Mouse (Mus musculus): ENCODE measurements at regions not wholly inside any gene's neighbourhood (a gene's known extent, or its start where the extent isn't known, plus 50 kb on each side); places are given as distances from the start of the nearest gene placed in this dataset.

GRCm38 (mm10) chr13:30046504-30047169, 60.8 kb upstream of the E2f3 start:
- no peak overlapping the region for H3K4me3 ChIP-seq (replicated peaks; ENCODE audit: low read length)
- H3K27ac ChIP-seq (ENCODE audit: low read length) = no peak overlapping the region
- no peaks in the 10 kb centered on the region for H3K4me1 ChIP-seq (ENCODE audit: control insufficient read depth, insufficient read depth, low read length)
- no peaks in the 10 kb centered on the region for H3K27me3 ChIP-seq (ENCODE audit: control insufficient read depth, insufficient read depth, low read length)
- no peak for ATAC-seq (ENCODE audit: insufficient read depth, low FRiP score)
- H3K9ac ChIP-seq (ENCODE audit: low read length) = no peak overlapping the region
- 85% methylated on average over 5 of the region's 5 CpGs for WGBS
- H3K36me3 ChIP-seq (ENCODE audit: control insufficient read depth, insufficient read depth, low read length) = no peaks in the 10 kb centered on the region
- no peak overlapping the region for H3K4me2 ChIP-seq (ENCODE audit: low read depth, low read length)
- no peaks in the 10 kb centered on the region for H3K9me3 ChIP-seq (replicated peaks; ENCODE audit: control insufficient read depth, low read length)

- H3K4me1 ChIP-seq (ENCODE audit: control insufficient read depth, insufficient read depth, low read length) = no peaks in the 10 kb centered on the region
- H3K9ac ChIP-seq (ENCODE audit: low read length) = no peak overlapping the region
- ATAC-seq (ENCODE audit: insufficient read depth, low FRiP score) = no peak
- 69% methylated on average over 14 of the region's 15 CpGs for WGBS
- no peaks in the 10 kb centered on the region for H3K9me3 ChIP-seq (replicated peaks; ENCODE audit: control insufficient read depth, low read length)
- H3K27ac ChIP-seq (ENCODE audit: low read length) = no peak overlapping the region
- H3K4me3 ChIP-seq (replicated peaks; ENCODE audit: low read length) = no peak overlapping the region
- no peak overlapping the region for H3K4me2 ChIP-seq (ENCODE audit: low read depth, low read length)
- no peaks in the 10 kb centered on the region for H3K36me3 ChIP-seq (ENCODE audit: control insufficient read depth, insufficient read depth, low read length)
- no peaks in the 10 kb centered on the region for H3K27me3 ChIP-seq (ENCODE audit: control insufficient read depth, insufficient read depth, low read length)
These were observed 60.2 kb upstream of the E2f3 start for GRCm38 (mm10) chr13:30046061-30046460.

- Histone ChIP-seq H3K4me1 (ENCODE audit: control insufficient read depth, insufficient read depth, low read length) (no peaks in the 10 kb centered on the region), H3K4me2 (ENCODE audit: low read depth, low read length) (no peak overlapping the region), H3K4me3 (replicated peaks; ENCODE audit: low read length) (no peak overlapping the region), H3K9me3 (replicated peaks; ENCODE audit: control insufficient read depth, low read length) (no peaks in the 10 kb centered on the region), H3K27ac (ENCODE audit: low read length) (no peak overlapping the region), H3K9ac (ENCODE audit: low read length) (no peak overlapping the region), H3K27me3 (ENCODE audit: control insufficient read depth, insufficient read depth, low read length) (no peaks in the 10 kb centered on the region), H3K36me3 (ENCODE audit: control insufficient read depth, insufficient read depth, low read length) (no peaks in the 10 kb centered on the region)
- 77% methylated on average over 6 of the region's 6 CpGs for WGBS
- no peak for ATAC-seq (ENCODE audit: insufficient read depth, low FRiP score)
These were observed 59.4 kb upstream of the E2f3 start for GRCm38 (mm10) chr13:30045225-30045624.

GRCm38 (mm10) chr13:30044790-30045189, 58.9 kb upstream of the E2f3 start:
- no peak overlapping the region for H3K4me3 ChIP-seq (replicated peaks; ENCODE audit: low read length)
- H3K4me2 ChIP-seq (ENCODE audit: low read depth, low read length) = no peak overlapping the region
- H3K4me1 ChIP-seq (ENCODE audit: control insufficient read depth, insufficient read depth, low read length) = no peaks in the 10 kb centered on the region
- H3K9ac ChIP-seq (ENCODE audit: low read length) = no peak overlapping the region
- H3K9me3 ChIP-seq (replicated peaks; ENCODE audit: control insufficient read depth, low read length) = no peaks in the 10 kb centered on the region
- 82% methylated on average over 2 of the region's 2 CpGs for WGBS
- ATAC-seq (ENCODE audit: insufficient read depth, low FRiP score) = no peak
- H3K27me3 ChIP-seq (ENCODE audit: control insufficient read depth, insufficient read depth, low read length) = no peaks in the 10 kb centered on the region
- no peak overlapping the region for H3K27ac ChIP-seq (ENCODE audit: low read length)
- H3K36me3 ChIP-seq (ENCODE audit: control insufficient read depth, insufficient read depth, low read length) = no peaks in the 10 kb centered on the region

- WGBS = 77% methylated on average over 15 of the region's 15 CpGs
- ATAC-seq (ENCODE audit: insufficient read depth, low FRiP score) = no peak
- H3K4me1 ChIP-seq (ENCODE audit: control insufficient read depth, insufficient read depth, low read length) = no peaks in the 10 kb centered on the region
- H3K4me3 ChIP-seq (replicated peaks; ENCODE audit: low read length) = no peak overlapping the region
- H3K36me3 ChIP-seq (ENCODE audit: control insufficient read depth, insufficient read depth, low read length) = no peaks in the 10 kb centered on the region
- H3K9ac ChIP-seq (ENCODE audit: low read length) = no peak overlapping the region
- no peak overlapping the region for H3K4me2 ChIP-seq (ENCODE audit: low read depth, low read length)
- no peaks in the 10 kb centered on the region for H3K27me3 ChIP-seq (ENCODE audit: control insufficient read depth, insufficient read depth, low read length)
- H3K9me3 ChIP-seq (replicated peaks; ENCODE audit: control insufficient read depth, low read length) = no peaks in the 10 kb centered on the region
- no peak overlapping the region for H3K27ac ChIP-seq (ENCODE audit: low read length)
These were observed 56.9 kb upstream of the E2f3 start for GRCm38 (mm10) chr13:30042689-30043320.

- Histone ChIP-seq H3K27ac (ENCODE audit: low read length) (no peak overlapping the region), H3K9me3 (replicated peaks; ENCODE audit: control insufficient read depth, low read length) (no peaks in the 10 kb centered on the region), H3K27me3 (ENCODE audit: control insufficient read depth, insufficient read depth, low read length) (no peaks in the 10 kb centered on the region), H3K4me1 (ENCODE audit: control insufficient read depth, insufficient read depth, low read length) (no peaks in the 10 kb centered on the region), H3K36me3 (ENCODE audit: control insufficient read depth, insufficient read depth, low read length) (no peaks in the 10 kb centered on the region), H3K4me2 (ENCODE audit: low read depth, low read length) (no peak overlapping the region), H3K4me3 (replicated peaks; ENCODE audit: low read length) (no peak overlapping the region), H3K9ac (ENCODE audit: low read length) (no peak overlapping the region)
- WGBS = 77% methylated on average over 3 of the region's 3 CpGs
- ATAC-seq (ENCODE audit: insufficient read depth, low FRiP score) = no peak
These were observed 55.8 kb upstream of the E2f3 start for GRCm38 (mm10) chr13:30041501-30042295.

GRCm38 (mm10) chr13:30040288-30040687, 54.4 kb upstream of the E2f3 start:
- no peak overlapping the region for H3K4me3 ChIP-seq (replicated peaks; ENCODE audit: low read length)
- no peaks in the 10 kb centered on the region for H3K4me1 ChIP-seq (ENCODE audit: control insufficient read depth, insufficient read depth, low read length)
- no peaks in the 10 kb centered on the region for H3K36me3 ChIP-seq (ENCODE audit: control insufficient read depth, insufficient read depth, low read length)
- 89% methylated on average over 4 of the region's 4 CpGs for WGBS
- H3K27me3 ChIP-seq (ENCODE audit: control insufficient read depth, insufficient read depth, low read length) = no peaks in the 10 kb centered on the region
- no peaks in the 10 kb centered on the region for H3K9me3 ChIP-seq (replicated peaks; ENCODE audit: control insufficient read depth, low read length)
- no peak for ATAC-seq (ENCODE audit: insufficient read depth, low FRiP score)
- no peak overlapping the region for H3K9ac ChIP-seq (ENCODE audit: low read length)
- no peak overlapping the region for H3K4me2 ChIP-seq (ENCODE audit: low read depth, low read length)
- H3K27ac ChIP-seq (ENCODE audit: low read length) = no peak overlapping the region

- Histone ChIP-seq H3K4me3 (replicated peaks; ENCODE audit: low read length) (no peak overlapping the region), H3K36me3 (ENCODE audit: control insufficient read depth, insufficient read depth, low read length) (no peaks in the 10 kb centered on the region), H3K9me3 (replicated peaks; ENCODE audit: control insufficient read depth, low read length) (no peaks in the 10 kb centered on the region), H3K4me2 (ENCODE audit: low read depth, low read length) (no peak overlapping the region), H3K9ac (ENCODE audit: low read length) (no peak overlapping the region), H3K27ac (ENCODE audit: low read length) (no peak overlapping the region), H3K27me3 (ENCODE audit: control insufficient read depth, insufficient read depth, low read length) (no peaks in the 10 kb centered on the region), H3K4me1 (ENCODE audit: control insufficient read depth, insufficient read depth, low read length) (no peaks in the 10 kb centered on the region)
- no peak for ATAC-seq (ENCODE audit: insufficient read depth, low FRiP score)
- 77% methylated on average over 2 of the region's 2 CpGs for WGBS
These were observed 53.9 kb upstream of the E2f3 start for GRCm38 (mm10) chr13:30039791-30040190.

GRCm38 (mm10) chr13:30036561-30036960, 50.7 kb upstream of the E2f3 start:
- Histone ChIP-seq H3K27ac (ENCODE audit: low read length) (no peak overlapping the region), H3K9me3 (replicated peaks; ENCODE audit: control insufficient read depth, low read length) (no peaks in the 10 kb centered on the region), H3K27me3 (ENCODE audit: control insufficient read depth, insufficient read depth, low read length) (no peaks in the 10 kb centered on the region), H3K36me3 (ENCODE audit: control insufficient read depth, insufficient read depth, low read length) (no peaks in the 10 kb centered on the region), H3K4me3 (replicated peaks; ENCODE audit: low read length) (no peak overlapping the region), H3K4me1 (ENCODE audit: control insufficient read depth, insufficient read depth, low read length) (no peaks in the 10 kb centered on the region), H3K9ac (ENCODE audit: low read length) (no peak overlapping the region), H3K4me2 (ENCODE audit: low read depth, low read length) (no peak overlapping the region)
- ATAC-seq (ENCODE audit: insufficient read depth, low FRiP score) = no peak
- WGBS = 61% methylated on average over 8 of the region's 8 CpGs

All from stomach, embryonic 16.5 days (tissue).